Mouse (Mus musculus) liver, embryonic 14.5 days (tissue): ENCODE measurements around the gene Ncam1. TPM values are rescaled to one million over a fixed set of nuclear protein-coding genes. Genes with fewer than 3 reads are reported as not detected.

Source experiments
- ATAC-seq: fragments of 200-750 bp; cut with Nextera tagmentation; 2 replicates; pipeline ENCODE4 v1.8.0; 2017; ENCODE audit warnings: moderate number of reproducible peaks, mild to moderate bottlenecking, moderate library complexity; ENCODE audit not compliant: insufficient read depth
- DNase-seq, 3 experiments: peaks; one replicate each; pipeline ENCODE4 v3.0.0-alpha.2; 2012 to 2013; ENCODE audit warnings: low read depth in 3 of 3, low spot score in 3 of 3
- H3K27ac ChIP-seq: fragments of 300-500 bp; sonication (generic); 2 replicates; pipeline ENCODE4 v1.5.1; 2014; ENCODE audit warnings: moderate library complexity, mild to moderate bottlenecking, control low read depth, inconsistent platforms
- H3K27me3 ChIP-seq: fragments of 300-500 bp; sonication (generic); 2 replicates; pipeline ENCODE4 v1.6.1; 2014; ENCODE audit warnings: mild to moderate bottlenecking, low read length, moderate library complexity; ENCODE audit not compliant: control insufficient read depth, insufficient read depth
- H3K36me3 ChIP-seq: fragments of 300-500 bp; sonication (generic); replicated peaks from 2 replicates; pipeline ENCODE4 v1.6.1; 2014; ENCODE audit warnings: low read depth; ENCODE audit not compliant: control insufficient read depth, insufficient read depth
- H3K4me1 ChIP-seq, 2 experiments: fragments of 200-500 bp in 1 of 2; fragments of 300-500 bp in 1 of 2; sonication (generic) in 1 of 2; replicated peaks; 2 replicates each; pipeline ENCODE4 v1.6.1; 2012 to 2014; ENCODE audit warnings: antibody characterized with exemption in 1 of 2, inconsistent platforms in 1 of 2, low read length in 1 of 2; ENCODE audit not compliant: control insufficient read depth in 2 of 2, insufficient read depth in 2 of 2
- H3K4me2 ChIP-seq: fragments of 300-500 bp; sonication (generic); 2 replicates; pipeline ENCODE4 v1.6.1; 2014; ENCODE audit warnings: low read depth, mild to moderate bottlenecking, control low read depth, moderate library complexity
- H3K4me3 ChIP-seq, 2 experiments: fragments of 200-500 bp in 1 of 2; fragments of 300-500 bp in 1 of 2; sonication (generic) in 1 of 2; 2 replicates each; pipeline ENCODE4 v1.5.1; 2012 to 2014; ENCODE audit warnings: low read depth in 2 of 2, low read length in 2 of 2, mild to moderate bottlenecking in 2 of 2, control low read depth in 1 of 2, inconsistent platforms in 1 of 2, moderate library complexity in 1 of 2; ENCODE audit not compliant: insufficient read depth in 1 of 2
- H3K9ac ChIP-seq: fragments of 300-500 bp; sonication (generic); replicated peaks from 2 replicates; pipeline ENCODE4 v1.6.1; 2014; ENCODE audit warnings: mild to moderate bottlenecking, control low read depth, moderate library complexity
- H3K9me3 ChIP-seq: fragments of 300-500 bp; sonication (generic); 2 replicates; pipeline ENCODE4 v1.6.1; 2016; ENCODE audit warnings: low read length, mixed read lengths; ENCODE audit not compliant: control insufficient read depth
- CTCF ChIP-seq: IDR thresholded peaks from 2 replicates; pipeline ENCODE4 v1.5.1; 2016; ENCODE audit warnings: antibody characterized with exemption, low read depth, control low read depth
- EP300 ChIP-seq: IDR thresholded peaks from 2 replicates; pipeline ENCODE4 v1.6.1; 2016; ENCODE audit warnings: antibody characterized with exemption, low read depth
- WGBS: fragments of 180-500 bp; shearing (Covaris S2); extraction: QIAGEN DNeasy Blood & Tissue Kit; methylation state at CpG from one replicate; pipeline ENCODE4 v1.1.7; 2014; ENCODE audit not compliant: insufficient replicate concordance; 5-methylcytosine and 5-hydroxymethylcytosine counted together
- polyA plus RNA-seq, 2 experiments: library from polyadenylated mRNA; depleted of rRNA in 1 of 2; stranded (reverse) in 1 of 2; unstranded in 1 of 2; fragments of >200 nt; fragmentation: Nextera tagmentation in 1 of 2; extraction: Ambion mirVana in 1 of 2; gene quantifications; 2 replicates each; pipeline versions ENCODE4 v1.2.1 to v1.2.3; 2012 to 2014

The Ncam1 gene
- polyA plus RNA-seq, 2 experiments = 0.60 to 1.9 TPM

DNA sequence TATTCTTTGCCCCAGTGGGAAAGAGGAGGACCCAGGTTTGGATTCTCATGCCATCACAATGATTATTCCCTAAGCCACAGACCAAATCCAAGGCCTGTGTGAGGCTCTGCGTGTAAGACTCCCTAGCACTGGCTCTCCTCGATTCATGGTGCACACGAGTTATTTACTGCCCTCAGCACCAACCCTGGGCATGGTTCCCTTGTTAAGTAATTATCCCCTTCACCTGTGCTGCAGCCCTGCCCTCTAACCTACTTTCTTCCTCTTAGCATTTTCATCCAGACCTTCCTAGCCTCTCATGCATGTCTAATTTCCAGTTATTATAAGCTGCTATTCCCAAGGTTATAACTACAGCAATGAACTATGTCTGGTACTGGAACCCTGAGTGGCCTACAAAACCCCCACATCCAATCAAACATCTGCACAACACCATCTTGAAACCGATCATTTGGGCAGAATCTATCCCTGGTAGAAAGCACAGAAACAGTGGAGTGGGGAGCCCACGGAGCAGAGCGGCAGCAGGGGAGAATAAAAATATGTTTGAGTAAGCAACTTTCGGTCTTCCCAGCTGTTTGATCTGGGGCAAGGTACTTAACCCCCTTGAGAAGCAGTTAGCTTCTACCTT lies 116.8 kb downstream of the Ncam1 start:
- H3K27ac ChIP-seq = no peak overlapping the region
- no peak for TF ChIP-seq CTCF
- TF ChIP-seq EP300 = no peak
- H3K27me3 ChIP-seq = no peaks in the 10 kb centered on the region
- H3K9me3 ChIP-seq = no peaks in the 10 kb centered on the region
- H3K36me3 ChIP-seq = no peaks in the 10 kb centered on the region
- ATAC-seq (no peak), DNase-seq (no peak)
- no peaks in the 10 kb centered on the region for H3K4me1 ChIP-seq
- no peak overlapping the region for H3K4me3 ChIP-seq
- WGBS = 66% methylated on average over 7 of the region's 7 CpGs
- H3K9ac ChIP-seq = no peak overlapping the region
- no peak overlapping the region for H3K4me2 ChIP-seq

DNA sequence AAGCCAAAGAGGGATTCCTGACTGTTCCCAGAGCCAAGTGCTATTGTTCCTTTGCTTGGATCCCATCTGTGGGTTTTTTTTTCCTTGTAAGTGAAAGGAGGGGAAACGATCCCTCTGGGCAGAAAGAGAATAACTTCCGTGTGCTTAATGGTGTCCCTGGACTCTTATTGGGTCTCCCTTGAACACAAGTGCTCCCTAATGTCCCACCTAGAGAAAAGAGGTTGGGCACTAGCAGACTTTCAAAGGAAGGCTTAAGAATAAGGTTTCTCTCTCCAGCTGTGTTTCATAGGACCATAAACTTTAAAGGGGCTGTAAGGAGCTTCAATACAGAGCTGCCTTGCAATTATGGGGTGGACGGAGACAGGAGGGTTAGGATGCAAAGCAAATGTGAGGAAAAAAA lies 119.5 kb downstream of the Ncam1 start:
- 49% methylated on average over 3 of the region's 3 CpGs for WGBS
- Histone ChIP-seq H3K4me2 (no peak overlapping the region), H3K4me1 (no peaks in the 10 kb centered on the region), H3K9ac (no peak overlapping the region), H3K9me3 (no peaks in the 10 kb centered on the region), H3K27ac (no peak overlapping the region), H3K4me3 (no peak overlapping the region), H3K36me3 (no peaks in the 10 kb centered on the region), H3K27me3 (no peaks in the 10 kb centered on the region)
- no peak for TF ChIP-seq CTCF
- no peak for TF ChIP-seq EP300
- no peak for ATAC-seq
- DNase-seq = no peak

DNA sequence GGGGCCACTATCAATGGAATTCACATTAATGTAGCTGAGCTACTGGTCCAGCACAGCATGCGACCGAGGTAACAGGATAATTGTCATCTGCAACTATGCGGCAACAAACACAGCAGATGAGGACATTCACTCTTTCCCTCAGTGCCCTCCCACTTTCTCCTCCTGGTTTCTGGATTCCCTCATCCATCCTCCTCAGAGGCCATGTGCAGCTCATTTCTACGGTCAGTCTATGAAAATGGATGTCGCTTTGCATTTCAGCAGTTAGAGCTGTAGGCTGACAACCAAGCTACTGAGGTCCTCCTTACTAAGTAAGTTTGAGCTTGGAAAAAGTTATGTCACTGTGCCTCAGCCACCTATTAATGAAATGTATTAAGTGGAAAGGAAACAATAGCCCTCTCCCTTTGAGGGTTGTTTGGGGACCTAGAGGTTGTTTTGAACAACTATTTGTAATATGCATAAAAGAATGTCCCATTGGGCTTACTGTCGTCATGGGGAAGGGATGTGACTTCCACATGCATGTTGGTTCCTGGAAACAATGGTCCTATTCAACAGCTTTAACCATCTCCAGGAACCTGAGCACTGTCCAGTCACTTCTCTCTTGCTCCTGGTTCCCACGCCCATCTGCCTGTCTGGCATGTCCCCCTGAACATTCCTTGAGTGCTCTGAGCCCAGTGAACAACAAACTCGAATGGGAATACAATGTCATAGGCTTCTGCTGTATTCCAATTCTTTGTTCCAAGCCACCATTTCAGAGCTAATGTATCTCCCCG lies 122.8 kb downstream of the Ncam1 start:
- no peaks in the 10 kb centered on the region for H3K9me3 ChIP-seq
- DNase-seq = no peak
- TF ChIP-seq CTCF (no peak), EP300 (no peak)
- H3K4me1 ChIP-seq = no peaks in the 10 kb centered on the region
- H3K4me2 ChIP-seq = no peak overlapping the region
- H3K4me3 ChIP-seq = no peak overlapping the region
- H3K27me3 ChIP-seq = no peaks in the 10 kb centered on the region
- ATAC-seq = no peak
- no peaks in the 10 kb centered on the region for H3K36me3 ChIP-seq
- WGBS = 58% methylated on average over 9 of the region's 9 CpGs
- H3K27ac ChIP-seq = no peak overlapping the region
- no peak overlapping the region for H3K9ac ChIP-seq

DNA sequence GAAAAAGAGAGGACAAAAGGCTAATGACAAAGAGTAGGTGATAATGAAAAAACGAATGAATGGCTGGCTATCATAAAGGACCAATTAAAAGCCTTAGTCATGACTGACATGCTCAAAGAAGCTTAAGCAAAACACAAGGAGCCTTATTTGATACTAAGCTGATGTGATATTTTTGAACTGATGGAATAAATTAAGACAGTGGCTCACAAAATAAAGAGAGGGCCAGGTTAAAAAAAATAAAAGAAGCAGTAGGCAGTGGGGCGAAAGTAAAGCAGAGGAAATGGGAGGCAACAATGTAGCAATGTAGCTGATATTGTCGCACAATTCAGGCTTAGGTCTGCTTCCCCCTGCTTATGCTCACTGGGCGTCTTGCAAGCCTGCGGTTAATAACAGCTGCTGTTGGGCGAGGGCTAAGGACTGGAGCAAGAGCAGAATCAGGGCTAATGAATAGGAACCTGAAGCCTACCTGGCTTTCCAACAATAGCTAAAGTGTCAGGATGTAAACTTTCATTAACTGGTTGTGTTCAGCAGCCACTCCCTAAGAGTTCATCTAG lies 126.0 kb downstream of the Ncam1 start:
- H3K27me3 ChIP-seq = no peaks in the 10 kb centered on the region
- no peak overlapping the region for H3K9ac ChIP-seq
- H3K4me1 ChIP-seq = no peaks in the 10 kb centered on the region
- DNase-seq (no peak), ATAC-seq (no peak)
- no peaks in the 10 kb centered on the region for H3K9me3 ChIP-seq
- WGBS = 43% methylated on average over 6 of the region's 6 CpGs
- H3K4me3 ChIP-seq = no peak overlapping the region
- no peak overlapping the region for H3K4me2 ChIP-seq
- no peaks in the 10 kb centered on the region for H3K36me3 ChIP-seq
- TF ChIP-seq EP300 (no peak), CTCF (no peak)
- no peak overlapping the region for H3K27ac ChIP-seq

DNA sequence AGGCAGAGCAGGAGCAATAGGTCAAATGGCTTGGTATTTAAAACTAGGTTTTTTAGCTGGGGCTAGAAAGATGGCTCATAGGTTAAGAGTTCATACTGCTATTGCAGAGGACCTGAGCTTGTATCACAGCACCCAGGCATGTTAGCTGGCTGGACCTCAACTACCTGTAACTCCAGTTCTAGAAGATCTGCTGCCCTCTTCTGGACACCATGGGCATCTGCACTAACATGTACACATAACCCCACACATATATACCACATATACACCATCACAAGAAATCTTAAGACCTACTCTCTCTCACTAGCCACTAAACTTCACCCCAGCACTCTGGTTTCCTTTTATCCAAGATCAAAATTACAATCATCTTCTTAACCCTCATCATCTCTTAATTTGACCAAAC lies 131.7 kb downstream of the Ncam1 start:
- Histone ChIP-seq H3K4me2 (no peak overlapping the region), H3K9ac (no peak overlapping the region), H3K4me1 (no peaks in the 10 kb centered on the region), H3K4me3 (no peak overlapping the region), H3K27me3 (no peaks in the 10 kb centered on the region), H3K9me3 (no peaks in the 10 kb centered on the region), H3K36me3 (no peaks in the 10 kb centered on the region), H3K27ac (no peak overlapping the region)
- no peak for TF ChIP-seq CTCF
- TF ChIP-seq EP300 = no peak
- ATAC-seq (no peak), DNase-seq (no peak)
